Mouse (Mus musculus): ENCODE results near the gene Hsf5.

DNA sequence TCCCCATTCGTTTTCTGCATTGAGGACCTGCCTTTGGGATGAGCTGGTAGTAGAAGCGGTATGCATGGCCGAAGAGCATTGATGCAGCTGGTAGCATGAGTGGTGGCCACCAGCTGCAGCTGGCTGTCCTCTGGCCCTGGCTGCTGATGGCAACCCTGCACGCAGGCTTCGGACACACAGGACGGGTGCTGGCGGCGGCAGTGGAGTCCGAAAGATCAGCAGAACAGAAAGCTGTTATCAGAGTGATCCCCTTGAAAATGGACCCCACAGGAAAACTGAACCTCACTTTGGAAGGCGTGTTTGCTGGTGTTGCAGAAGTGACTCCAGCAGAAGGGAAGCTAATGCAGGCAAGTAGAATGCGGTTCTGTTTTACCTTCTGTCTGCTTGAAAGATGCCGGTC is 47.6 kb downstream of the Hsf5 start:
- TF ChIP-seq CTCF (IDR thresholded peaks at IDR 0.05; ENCODE audit: borderline replicate concordance, control insufficient read depth, extremely low read depth, insufficient read depth, low read length, poor library complexity) (no peak), POLR2A (IDR thresholded peaks at IDR 0.05; ENCODE audit: control insufficient read depth, extremely low read depth, insufficient read depth, low read length, poor library complexity) (no peak)

Measured in thymus, adult 2 months (tissue).